7 mouse cellular contexts compared by ENCODE assay signal in the genomic region with DNA sequence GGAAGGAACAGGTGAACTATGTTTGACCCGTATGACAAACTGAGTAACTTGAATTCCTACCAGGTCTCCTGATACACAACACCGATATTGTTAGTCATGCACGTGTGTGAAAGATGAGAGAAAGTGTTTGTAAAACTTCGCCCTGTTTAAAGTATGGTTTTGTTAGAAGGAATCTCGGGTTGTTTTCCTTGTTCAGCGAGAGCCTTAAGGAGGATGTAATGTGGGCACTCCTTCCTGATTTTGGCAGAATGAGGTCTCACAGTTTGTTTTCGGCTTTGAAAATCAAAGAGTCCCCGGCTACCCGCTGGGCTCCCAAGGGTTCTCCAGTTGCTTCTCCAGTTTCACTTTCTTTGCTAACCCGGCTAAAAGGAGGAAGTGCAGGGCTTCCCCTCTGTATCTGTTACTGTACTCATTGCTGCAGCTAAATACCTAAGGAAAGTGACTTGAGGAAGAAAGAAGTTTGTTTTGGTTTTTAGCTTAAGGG.
DNase-seq lines count a peak whose midpoint lies in the region; ATAC-seq and TF ChIP-seq lines count a peak whose summit lies in the region.

No protein-coding gene starts in this region.

- peak; percentile 65; the same call in 1 of the 2 replicates for ATAC-seq in lung, embryonic 16.5 days (ENCODE audit: low read depth)
- ATAC-seq in forebrain, postnatal 0 days, result no peak

- no peak for TF ChIP-seq CTCF in forebrain, postnatal 0 days (IDR thresholded peaks at IDR 0.05; ENCODE audit: low read depth)

- peak overlapping the region; percentile 46 for H3K4me2 ChIP-seq in lung, embryonic 16.5 days (ENCODE audit: low read depth, low read length)
- no peak overlapping the region for H3K4me2 ChIP-seq in forebrain, postnatal 0 days (ENCODE audit: low read depth)

- peak; percentile 55 for DNase-seq in CD4-positive helper T cell, adult 2 months (ENCODE audit: low read depth, low spot score)
- peak; percentile 89 for DNase-seq in R1 (ENCODE audit: low read depth, low spot score)
- DNase-seq in heart, postnatal 4 days, result peak; percentile 16
- DNase-seq in thymus, postnatal 25 days, result peak; percentile 33
- DNase-seq in left cerebral cortex, postnatal 25 days (ENCODE audit: low spot score in 2 of 2), result no peak
- no peak for DNase-seq in forebrain, postnatal 0 days

- no peaks in the 10 kb centered on the region for H3K27me3 ChIP-seq in lung, embryonic 16.5 days (ENCODE audit: control insufficient read depth, insufficient read depth, low read depth, low read length)
- H3K27me3 ChIP-seq in forebrain, postnatal 0 days (ENCODE audit: insufficient read depth, low read length), result no peaks in the 10 kb centered on the region

- peak overlapping the region; percentile 64 for H3K27ac ChIP-seq in lung, embryonic 16.5 days (ENCODE audit: low read length)
- H3K27ac ChIP-seq in forebrain, postnatal 0 days (ENCODE audit: low read depth, low read length), result no peak overlapping the region

- peak overlapping the region; percentile 20 for H3K4me3 ChIP-seq in lung, embryonic 16.5 days (ENCODE audit: low read length)
- H3K4me3 ChIP-seq in forebrain, postnatal 0 days (ENCODE audit: low read depth, low read length), result no peak overlapping the region

- WGBS in lung, embryonic 16.5 days, result 8% methylated on average over 10 of the region's 10 CpGs
- WGBS in forebrain, postnatal 0 days, result 36% methylated on average over 10 of the region's 10 CpGs

- intact Hi-C loops in left cerebral cortex, postnatal 25 days (cut with DNase I), result no loop called here

- no peaks in the 10 kb centered on the region for H3K9me3 ChIP-seq in lung, embryonic 16.5 days (ENCODE audit: control insufficient read depth, low read length)
- H3K9me3 ChIP-seq in forebrain, postnatal 0 days (ENCODE audit: low read length), result no peaks in the 10 kb centered on the region

- peaks cover 9% of the 10 kb centered on the region; the same call in 1 of the 2 replicates for H3K36me3 ChIP-seq in lung, embryonic 16.5 days (ENCODE audit: control insufficient read depth, insufficient read depth, low read length)
- H3K36me3 ChIP-seq in forebrain, postnatal 0 days (ENCODE audit: insufficient read depth), result peaks cover 22% of the 10 kb centered on the region

- peak overlapping the region; percentile 52 for H3K9ac ChIP-seq in lung, embryonic 16.5 days (ENCODE audit: low read length)
- H3K9ac ChIP-seq in forebrain, postnatal 0 days, result no peak overlapping the region

- H3K4me1 ChIP-seq in lung, embryonic 16.5 days (replicated peaks; ENCODE audit: control insufficient read depth, insufficient read depth, low read length), result peaks cover 8% of the 10 kb centered on the region; the same call in 1 of the 2 replicates
- H3K4me1 ChIP-seq in forebrain, postnatal 0 days (ENCODE audit: insufficient read depth), result no peaks in the 10 kb centered on the region

Comparison
In these comparisons a context has a peak if more than half of its experiments do, and no peak if none do; other contexts are left out.
1. DNase-seq: peak in CD4-positive helper T cell, adult 2 months (single experiment), R1 (single experiment), heart, postnatal 4 days (single experiment) and thymus, postnatal 25 days (single experiment); none in left cerebral cortex, postnatal 25 days (0 of 2) and forebrain, postnatal 0 days (single experiment).